Mouse (Mus musculus) erythroblast, embryonic 14.5 days (primary cell): Measurements from ENCODE around the gene Slc15a2.

Experiments used
- GATA1 ChIP-seq: IDR thresholded peaks from 2 replicates; pipeline ENCODE4 v1.6.1; 2012; ENCODE audit warnings: low read length, inconsistent platforms, mixed read lengths
- TAL1 ChIP-seq: IDR thresholded peaks from 3 replicates; pipeline ENCODE4 v1.6.1; 2012; ENCODE audit warnings: low read length, inconsistent platforms, mixed read lengths

DNA sequence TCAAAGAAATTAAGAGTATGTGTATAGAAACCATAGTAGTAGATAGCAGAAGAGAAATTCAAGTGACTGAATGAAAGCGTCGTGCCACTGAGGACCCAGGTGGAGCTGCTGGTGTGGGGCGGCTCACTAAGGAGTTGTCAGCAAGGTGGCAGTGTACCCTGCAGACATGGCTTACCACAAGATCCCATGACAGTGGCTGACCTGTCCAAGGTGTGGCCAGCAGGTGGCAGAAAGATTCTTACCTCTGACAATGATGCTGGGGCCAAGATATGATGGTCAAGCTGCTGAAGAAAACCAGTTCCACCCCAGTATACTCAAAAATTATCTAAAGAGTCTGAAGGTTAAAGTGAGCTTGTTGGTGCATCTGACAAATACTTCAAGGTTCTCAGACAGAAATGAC lies 49.3 kb downstream of the Slc15a2 start:
- TF ChIP-seq GATA1: no peak
- no peak for TF ChIP-seq TAL1
